Mouse (Mus musculus): ENCODE results near the gene Il6st. TPM values are rescaled to one million over a fixed set of nuclear protein-coding genes. Genes with fewer than 3 reads are reported as not detected.

Il6st gene
- polyA plus RNA-seq, 1 experiment, result not detected

DNA sequence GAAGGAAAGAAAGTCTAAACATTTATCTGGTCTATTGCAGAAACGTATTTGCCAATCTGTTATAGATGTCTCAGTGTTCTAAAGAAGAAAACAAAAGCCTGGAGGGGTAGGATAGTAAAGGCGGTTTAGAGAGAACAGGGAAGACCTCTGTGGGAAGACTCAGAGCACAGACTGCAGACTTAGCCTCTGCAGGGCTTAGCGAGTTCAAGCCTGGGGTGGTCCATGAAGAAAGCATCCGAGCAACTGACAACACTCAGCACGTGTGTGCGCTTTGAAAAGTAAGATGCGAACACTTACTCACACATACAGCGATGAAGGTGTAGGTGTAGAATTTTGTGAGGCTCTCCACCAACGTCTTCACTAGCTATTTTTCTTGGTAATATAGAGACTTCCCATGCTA is 7.3 kb downstream of the Il6st start:
- TF ChIP-seq POLR2A (IDR thresholded peaks at IDR 0.05; ENCODE audit: insufficient read depth, low read depth, low read length), result no peak
- TF ChIP-seq CTCF (IDR thresholded peaks at IDR 0.05; ENCODE audit: insufficient read depth, low read depth, low read length), result no peak
- 82% methylated on average over 9 of the region's 9 CpGs for WGBS
- H3K4me1 ChIP-seq (ENCODE audit: control insufficient read depth, insufficient read depth, low read length), result peaks cover 6% of the 10 kb centered on the region; the same call in 1 of the 2 replicates
- no peak overlapping the region for H3K27ac ChIP-seq (ENCODE audit: insufficient read depth, low read depth, low read length)
- no peak overlapping the region for H3K4me3 ChIP-seq (ENCODE audit: insufficient read depth, low read depth, low read length)

- H3K27ac ChIP-seq (ENCODE audit: insufficient read depth, low read depth, low read length), result no peak overlapping the region
- H3K4me1 ChIP-seq (ENCODE audit: control insufficient read depth, insufficient read depth, low read length), result peaks cover 3% of the 10 kb centered on the region; the same call in 1 of the 2 replicates
- TF ChIP-seq POLR2A (IDR thresholded peaks at IDR 0.05; ENCODE audit: insufficient read depth, low read depth, low read length), result no peak
- no peak for TF ChIP-seq CTCF (IDR thresholded peaks at IDR 0.05; ENCODE audit: insufficient read depth, low read depth, low read length)
- no peak overlapping the region for H3K4me3 ChIP-seq (ENCODE audit: insufficient read depth, low read depth, low read length)
- 87% methylated on average over 19 of the region's 19 CpGs for WGBS
Observed at GRCm38 (mm10) chr13:112472401-112473023, 8.6 kb downstream of the Il6st start.

DNA sequence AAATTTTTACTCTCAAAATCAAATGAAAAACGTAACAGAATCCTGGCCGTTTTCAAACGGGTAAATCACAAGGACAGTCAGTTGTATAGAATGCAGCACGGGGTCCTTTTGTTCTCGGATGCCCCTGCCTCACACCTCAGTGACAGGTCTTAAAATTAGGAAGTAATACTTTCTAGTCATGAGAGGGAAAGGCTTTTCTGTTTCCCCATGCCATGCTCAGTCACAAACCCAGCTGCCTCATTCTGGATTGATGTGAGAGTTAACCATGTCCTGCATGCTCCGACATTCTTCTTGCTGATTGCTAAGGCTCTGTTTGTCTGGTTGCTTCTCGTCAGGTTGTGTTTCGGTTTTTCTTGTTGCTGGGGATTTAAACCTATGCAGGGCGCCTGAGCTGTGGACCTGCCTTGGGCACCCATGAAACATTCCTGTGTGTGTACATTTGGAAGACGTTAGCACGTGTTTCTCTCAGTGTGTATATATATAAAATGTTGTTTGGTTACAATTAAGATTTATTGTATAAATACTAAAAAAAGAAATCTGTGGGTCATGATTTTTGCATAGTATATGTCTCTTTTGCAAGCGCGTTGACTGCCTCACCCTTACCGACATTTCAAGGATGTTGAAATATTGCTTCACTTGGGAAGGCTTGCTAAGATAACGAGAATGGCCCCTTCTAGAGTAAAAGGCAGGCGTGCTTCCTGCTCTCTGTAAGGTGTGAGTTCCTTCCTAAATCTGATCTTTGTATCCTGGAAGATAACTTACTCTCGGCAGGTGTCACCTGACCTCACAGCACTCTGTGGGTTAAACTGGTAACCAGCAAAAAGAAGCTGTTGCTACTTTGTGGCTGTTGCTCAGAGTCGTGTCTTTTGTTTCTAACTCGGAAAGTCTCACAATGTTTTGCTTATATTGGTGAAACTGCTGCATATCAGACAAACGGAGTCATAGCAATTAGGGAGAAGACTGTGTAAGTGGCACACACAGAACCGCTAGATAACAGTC is 10.2 kb downstream of the Il6st start:
- TF ChIP-seq CTCF (IDR thresholded peaks at IDR 0.05; ENCODE audit: insufficient read depth, low read depth, low read length) (no peak), POLR2A (IDR thresholded peaks at IDR 0.05; ENCODE audit: insufficient read depth, low read depth, low read length) (no peak)
- H3K27ac ChIP-seq (ENCODE audit: insufficient read depth, low read depth, low read length), result no peak overlapping the region
- 80% methylated on average over 21 of the region's 21 CpGs for WGBS

GRCm38 (mm10) chr13:112479032-112479431 is 15.2 kb downstream of the Il6st start:
- Histone ChIP-seq H3K27ac (ENCODE audit: insufficient read depth, low read depth, low read length) (no peak overlapping the region), H3K4me3 (ENCODE audit: insufficient read depth, low read depth, low read length) (no peak overlapping the region), H3K4me1 (ENCODE audit: control insufficient read depth, insufficient read depth, low read length) (no peaks in the 10 kb centered on the region)
- no peak for TF ChIP-seq POLR2A (IDR thresholded peaks at IDR 0.05; ENCODE audit: insufficient read depth, low read depth, low read length)
- TF ChIP-seq CTCF (IDR thresholded peaks at IDR 0.05; ENCODE audit: insufficient read depth, low read depth, low read length), result no peak
- WGBS, result 68% methylated on average over 7 of the region's 7 CpGs

More for the DNA sequence above, 10.2 kb downstream of the Il6st start:
- H3K4me3 ChIP-seq (ENCODE audit: insufficient read depth, low read depth, low read length), result no peak overlapping the region
- peaks cover 3% of the 10 kb centered on the region; the same call in 1 of the 2 replicates for H3K4me1 ChIP-seq (ENCODE audit: control insufficient read depth, insufficient read depth, low read length)

GRCm38 (mm10) chr13:112479926-112480325 is 16.1 kb downstream of the Il6st start:
- no peak overlapping the region for H3K27ac ChIP-seq (ENCODE audit: insufficient read depth, low read depth, low read length)
- TF ChIP-seq CTCF (IDR thresholded peaks at IDR 0.05; ENCODE audit: insufficient read depth, low read depth, low read length), result no peak
- TF ChIP-seq POLR2A (IDR thresholded peaks at IDR 0.05; ENCODE audit: insufficient read depth, low read depth, low read length), result no peak
- H3K4me3 ChIP-seq (ENCODE audit: insufficient read depth, low read depth, low read length), result no peak overlapping the region
- 84% methylated on average over 15 of the region's 15 CpGs for WGBS
- H3K4me1 ChIP-seq (ENCODE audit: control insufficient read depth, insufficient read depth, low read length), result no peaks in the 10 kb centered on the region

- Histone ChIP-seq H3K4me1 (ENCODE audit: control insufficient read depth, insufficient read depth, low read length) (no peaks in the 10 kb centered on the region), H3K4me3 (ENCODE audit: insufficient read depth, low read depth, low read length) (no peak overlapping the region), H3K27ac (ENCODE audit: insufficient read depth, low read depth, low read length) (no peak overlapping the region)
- TF ChIP-seq POLR2A (IDR thresholded peaks at IDR 0.05; ENCODE audit: insufficient read depth, low read depth, low read length), result no peak
- 95% methylated on average over 5 of the region's 5 CpGs for WGBS
Observed at GRCm38 (mm10) chr13:112482525-112482924, 18.7 kb downstream of the Il6st start.

GRCm38 (mm10) chr13:112483015-112483414 is 19.1 kb downstream of the Il6st start:
- WGBS, result 79% methylated on average over 7 of the region's 7 CpGs
- TF ChIP-seq CTCF (IDR thresholded peaks at IDR 0.05; ENCODE audit: insufficient read depth, low read depth, low read length) (no peak), POLR2A (IDR thresholded peaks at IDR 0.05; ENCODE audit: insufficient read depth, low read depth, low read length) (no peak)

GRCm38 (mm10) chr13:112486236-112486635 is 22.4 kb downstream of the Il6st start:
- no peak for TF ChIP-seq CTCF (IDR thresholded peaks at IDR 0.05; ENCODE audit: insufficient read depth, low read depth, low read length)
- TF ChIP-seq POLR2A (IDR thresholded peaks at IDR 0.05; ENCODE audit: insufficient read depth, low read depth, low read length), result no peak
- over 99% methylated on average over 5 of the region's 5 CpGs for WGBS
- no peak overlapping the region for H3K27ac ChIP-seq (ENCODE audit: insufficient read depth, low read depth, low read length)
- no peak overlapping the region for H3K4me3 ChIP-seq (ENCODE audit: insufficient read depth, low read depth, low read length)
- no peaks in the 10 kb centered on the region for H3K4me1 ChIP-seq (ENCODE audit: control insufficient read depth, insufficient read depth, low read length)

More at GRCm38 (mm10) chr13:112483015-112483414, 19.1 kb downstream of the Il6st start:
- Histone ChIP-seq H3K4me1 (ENCODE audit: control insufficient read depth, insufficient read depth, low read length) (no peaks in the 10 kb centered on the region), H3K4me3 (ENCODE audit: insufficient read depth, low read depth, low read length) (no peak overlapping the region), H3K27ac (ENCODE audit: insufficient read depth, low read depth, low read length) (no peak overlapping the region)

DNA sequence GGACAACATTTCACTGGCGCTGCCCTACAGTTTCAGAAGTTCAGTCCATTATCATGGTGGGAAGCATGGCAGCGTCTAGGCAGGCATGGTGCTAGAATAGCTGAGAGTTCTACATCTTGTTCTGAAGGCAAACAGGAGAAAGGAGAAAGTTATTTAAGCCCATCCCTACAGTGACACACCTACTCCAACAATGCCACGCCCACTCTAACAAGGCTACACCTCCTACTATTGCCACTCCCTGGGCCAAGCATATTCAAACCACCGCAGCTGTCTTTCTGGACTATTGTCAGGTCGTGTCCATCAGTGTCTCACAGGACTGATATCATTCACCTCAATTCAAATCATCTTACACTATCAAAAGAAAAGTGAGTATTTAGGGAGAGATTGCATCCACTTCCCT is 22.8 kb downstream of the Il6st start:
- no peak for TF ChIP-seq POLR2A (IDR thresholded peaks at IDR 0.05; ENCODE audit: insufficient read depth, low read depth, low read length)
- no peak for TF ChIP-seq CTCF (IDR thresholded peaks at IDR 0.05; ENCODE audit: insufficient read depth, low read depth, low read length)
- WGBS, result 96% methylated on average over 5 of the region's 5 CpGs
- no peak overlapping the region for H3K27ac ChIP-seq (ENCODE audit: insufficient read depth, low read depth, low read length)
- no peak overlapping the region for H3K4me3 ChIP-seq (ENCODE audit: insufficient read depth, low read depth, low read length)
- no peaks in the 10 kb centered on the region for H3K4me1 ChIP-seq (ENCODE audit: control insufficient read depth, insufficient read depth, low read length)
